Mouse (Mus musculus) cerebellum, adult 18-20 months (tissue): ENCODE results near the gene Kncn.

Experiments used
- DNase-seq, 2 experiments: peaks; one replicate each; pipeline ENCODE4 v3.0.0; 2021

Kncn gene

DNA sequence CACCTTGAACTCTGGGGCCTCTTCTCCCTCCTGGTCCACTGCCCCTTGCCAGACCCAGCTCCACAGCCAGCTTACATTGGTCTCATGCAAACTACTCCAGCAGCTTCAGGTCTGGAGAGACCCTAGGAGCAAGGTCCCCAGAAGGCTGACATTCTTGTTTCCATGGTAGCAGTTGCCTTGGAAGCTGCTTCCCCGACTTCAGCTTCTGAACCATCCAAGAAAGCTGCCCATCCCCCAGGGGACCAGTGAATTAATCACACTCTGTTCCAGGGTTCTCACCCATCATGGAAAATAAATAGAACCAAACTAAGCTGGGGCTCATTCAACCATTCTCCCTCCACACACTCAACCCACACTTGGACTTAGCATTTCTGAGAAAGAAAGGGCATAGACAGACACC is 3.0 kb upstream of the Kncn start:
- no peak for DNase-seq

DNA sequence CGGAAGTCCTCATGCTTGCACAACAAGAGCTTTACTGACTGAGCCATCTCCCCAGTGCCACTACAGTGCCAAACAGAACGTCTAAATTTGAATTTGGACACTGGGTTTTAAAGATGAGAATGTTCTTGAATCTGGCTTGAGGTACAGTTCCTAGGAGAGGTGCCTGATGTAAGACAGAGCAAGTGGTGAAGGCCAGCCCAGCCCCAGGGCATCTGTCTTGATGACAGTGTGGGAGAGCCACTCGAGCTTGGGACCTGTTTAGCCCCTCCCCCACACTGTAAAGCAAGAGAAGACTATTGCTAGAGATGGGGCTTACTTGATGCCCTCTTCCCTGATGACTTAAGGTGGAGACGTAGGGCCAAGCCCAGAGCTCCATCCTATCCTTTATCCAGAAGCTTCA is 2.0 kb upstream of the Kncn start:
- DNase-seq, result no peak

DNA sequence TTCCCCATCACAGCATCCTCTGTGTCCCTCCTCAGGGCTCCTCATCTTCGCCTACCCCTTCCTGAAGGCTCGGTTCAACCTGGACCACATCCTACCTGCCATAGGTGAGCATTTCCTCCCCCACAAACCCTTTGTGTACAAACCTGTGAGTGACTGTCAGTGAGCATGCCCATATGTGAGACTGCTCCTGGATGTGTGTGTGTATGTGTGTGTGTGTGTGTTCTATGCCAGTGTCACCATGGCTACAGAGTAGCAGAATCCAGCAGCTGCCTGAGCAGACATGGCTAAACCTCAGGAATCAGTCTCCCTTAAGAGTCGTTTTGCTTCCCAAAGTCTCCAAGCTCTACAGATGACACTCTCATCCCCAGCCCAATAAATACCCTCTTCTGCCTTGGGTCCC is 1.6 kb downstream of the Kncn start:
- no peak for DNase-seq

DNA sequence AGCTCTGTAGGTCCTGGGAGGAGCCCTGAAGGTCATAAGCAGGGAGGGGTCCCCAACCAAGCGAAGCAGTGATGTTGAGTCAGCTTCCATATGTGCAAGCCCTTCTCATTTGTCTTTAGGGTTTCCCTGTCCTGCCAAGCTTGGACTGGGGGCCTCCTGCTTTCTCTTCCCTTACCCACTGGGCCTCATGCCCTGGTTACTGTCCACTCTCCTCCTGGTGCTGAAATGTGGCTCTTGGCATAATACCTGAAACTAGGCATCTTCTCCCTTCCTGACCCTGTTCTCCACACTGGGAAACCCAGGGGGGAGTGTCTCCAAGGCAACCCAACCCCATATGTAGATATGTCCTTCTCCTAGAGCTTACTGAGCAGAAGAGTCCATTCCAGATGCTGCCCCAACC is 2.7 kb downstream of the Kncn start:
- no peak for DNase-seq

DNA sequence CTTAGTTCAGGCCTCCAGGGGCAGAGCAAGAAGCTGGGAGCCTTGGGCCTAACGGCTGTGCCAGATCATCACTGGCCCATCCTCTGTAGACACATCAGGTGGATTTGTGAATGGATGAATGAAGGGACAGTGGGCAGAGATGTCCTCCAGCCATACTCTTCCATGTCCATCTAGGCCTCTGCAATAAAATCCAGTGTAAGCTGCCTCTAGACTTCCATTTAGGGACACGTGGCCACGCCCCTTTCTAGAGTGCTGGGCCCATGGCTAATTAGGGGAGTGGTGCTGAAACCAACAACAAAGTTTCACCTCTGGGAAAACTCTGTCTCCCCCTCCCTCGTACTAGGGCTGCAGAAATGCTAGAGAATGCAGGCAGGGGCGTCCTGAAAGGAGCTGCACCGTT is 5.9 kb downstream of the Kncn start:
- no peak for DNase-seq

DNA sequence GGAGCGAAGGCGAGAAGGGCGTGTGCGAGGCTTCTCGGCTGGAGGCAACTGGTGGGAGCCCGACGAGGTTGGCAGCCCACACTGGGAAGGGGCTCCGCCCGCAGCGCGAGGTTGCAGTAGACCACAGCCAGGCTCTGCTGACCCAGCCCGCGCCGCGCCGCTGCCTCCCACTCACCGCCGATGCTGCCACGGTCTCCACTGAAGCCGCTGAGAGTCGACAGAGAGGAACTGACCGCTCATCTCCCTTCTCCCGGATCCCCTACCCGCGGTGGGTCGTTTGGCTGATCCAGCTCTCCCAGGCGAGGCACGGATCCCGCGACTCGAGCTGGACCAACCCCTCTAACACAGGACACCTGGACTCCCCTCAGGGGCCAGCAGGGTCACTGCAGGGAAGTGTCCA is 6.4 kb downstream of the Kncn start, which contains the start of gene 6430628N08Rik:
Gene 6430628N08Rik (plus strand): TSS at position 113 of the 400 bp plus-strand sequence.
- DNase-seq, result no peak

DNA sequence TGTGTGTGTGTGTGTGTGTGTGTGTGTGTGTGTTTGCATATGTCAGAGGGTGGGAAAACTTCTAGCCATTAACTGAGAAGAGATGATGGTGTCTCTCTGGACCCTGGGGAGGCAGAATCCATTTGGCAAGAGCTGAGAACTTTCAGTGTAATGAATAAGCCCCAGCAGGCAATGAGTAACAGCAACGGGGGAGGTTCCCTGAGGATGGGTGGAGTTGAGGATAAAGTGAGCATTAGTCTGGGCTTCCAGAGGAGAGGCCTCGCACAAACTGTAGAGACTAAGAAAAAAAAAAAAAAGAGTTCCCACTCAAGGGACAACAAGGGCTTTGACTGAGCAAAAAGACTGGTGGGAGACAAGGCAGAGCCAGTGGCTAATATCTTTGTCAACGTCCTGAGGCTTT is 10.1 kb downstream of the Kncn start:
- DNase-seq, result no peak

DNA sequence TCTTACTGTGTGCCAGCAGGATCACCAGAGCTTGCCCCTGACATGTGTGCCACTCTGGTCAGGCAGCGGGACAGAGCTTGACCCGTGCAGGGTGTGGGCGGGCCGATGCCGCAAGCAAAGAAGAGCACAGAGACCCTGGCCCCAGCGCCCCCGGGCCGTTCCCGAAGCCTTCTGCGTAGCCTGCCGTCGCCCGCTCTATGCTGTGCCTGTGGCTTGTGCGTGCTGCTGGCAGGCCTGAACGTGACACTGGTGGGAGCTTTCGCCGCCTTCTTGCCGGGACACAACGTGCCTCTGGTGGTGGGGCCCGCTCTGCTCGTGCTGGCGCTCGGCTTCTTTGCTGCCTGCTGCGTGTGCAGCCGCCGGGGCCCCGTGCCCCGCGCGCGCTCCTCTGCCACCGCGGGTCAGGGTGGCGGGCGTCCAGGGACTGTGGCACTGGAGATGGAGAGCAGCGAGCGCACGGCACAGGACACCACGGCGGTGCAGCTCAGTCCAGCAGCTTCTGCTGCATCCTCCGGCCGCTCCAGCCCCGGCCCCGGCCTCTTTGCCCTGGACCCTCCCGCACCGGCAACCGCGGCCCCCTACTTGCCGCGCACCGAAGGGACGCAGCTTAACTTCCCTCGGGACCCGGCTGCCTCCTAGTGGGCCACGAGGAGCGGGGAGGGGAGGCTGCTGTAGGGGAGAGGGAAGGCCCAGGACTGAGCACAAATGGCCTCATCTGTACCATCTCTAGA is 13.9 kb downstream of the Kncn start:
- DNase-seq, result no peak

DNA sequence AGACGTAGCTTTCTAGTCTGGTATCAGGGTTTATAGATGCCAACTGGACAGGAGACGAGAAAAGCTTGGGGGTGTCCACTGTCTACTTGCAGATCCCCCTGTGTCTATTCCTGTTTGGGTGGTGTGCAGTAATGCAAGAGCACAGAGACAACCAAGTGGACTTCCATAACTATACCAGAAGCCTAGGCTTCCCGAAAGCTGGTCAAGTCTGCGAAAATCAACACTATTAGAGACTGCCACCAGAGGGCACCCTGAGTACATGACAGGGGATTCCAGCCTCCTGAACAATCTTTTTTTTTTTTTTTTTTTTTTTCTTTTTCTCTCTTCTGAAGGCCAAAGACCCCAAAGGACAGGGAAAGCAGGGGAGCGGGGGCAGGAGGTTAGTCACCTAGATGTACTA is 18.6 kb downstream of the Kncn start:
- DNase-seq, result peak; percentile 79 to 82

DNA sequence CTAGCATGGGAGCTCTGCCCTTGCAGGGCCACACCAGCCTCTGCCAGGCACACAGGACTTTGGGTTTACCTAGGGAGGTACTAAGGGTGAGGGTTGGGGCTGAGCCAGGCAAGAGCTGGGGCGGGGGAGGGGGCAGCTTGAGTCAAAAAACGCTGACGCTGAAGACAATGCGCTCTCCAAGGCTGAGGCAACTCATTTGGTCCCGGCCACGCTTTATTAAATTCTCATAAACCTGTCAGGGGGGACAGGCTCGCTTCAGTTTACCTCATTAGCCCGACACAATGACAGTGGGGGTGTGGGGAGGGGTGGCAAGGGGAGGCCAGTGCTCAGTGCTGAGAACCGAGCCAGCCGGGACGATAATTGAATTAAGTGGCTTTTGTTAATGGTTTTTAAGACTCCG is 20.2 kb downstream of the Kncn start:
- DNase-seq, result no peak

DNA sequence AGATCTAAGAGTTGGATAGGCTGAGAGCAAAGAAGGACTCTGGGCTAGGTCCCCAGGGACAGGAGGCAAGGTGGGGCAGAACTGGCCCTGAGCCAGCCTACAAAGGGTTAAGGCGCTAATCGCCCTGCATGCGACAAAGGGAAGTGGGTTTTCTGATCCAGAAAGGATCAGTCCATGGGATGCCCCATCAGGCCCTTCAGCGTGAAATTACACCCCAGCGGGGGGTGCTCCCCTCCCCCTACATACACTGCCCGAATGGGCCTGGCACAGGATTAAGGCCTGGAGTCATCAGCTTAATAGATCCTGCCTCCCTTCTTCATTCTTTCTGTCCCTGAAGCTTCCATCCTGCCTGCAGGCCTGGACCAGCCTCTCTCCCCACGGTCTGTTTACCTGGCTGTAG is 21.5 kb downstream of the Kncn start:
- DNase-seq, result no peak

DNA sequence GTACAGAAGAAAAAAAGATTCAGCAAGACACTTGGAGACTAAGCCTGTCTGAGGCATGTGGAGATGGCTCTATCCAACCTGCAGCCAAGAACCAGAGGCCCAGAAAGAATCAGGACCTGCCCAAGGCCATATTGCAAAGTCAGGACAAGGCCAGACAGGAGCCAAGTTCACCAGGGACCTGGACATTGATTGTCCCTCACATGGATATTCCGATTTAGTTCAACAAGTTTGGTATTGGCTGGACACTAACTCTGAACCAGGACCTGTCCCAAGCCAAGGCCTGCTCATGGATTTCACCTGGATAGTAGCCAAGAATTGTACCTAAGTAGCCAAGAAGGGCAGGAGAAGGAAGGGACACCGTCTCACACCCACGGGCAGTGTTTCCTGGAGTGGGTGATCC is 22.6 kb downstream of the Kncn start:
- no peak for DNase-seq

DNA sequence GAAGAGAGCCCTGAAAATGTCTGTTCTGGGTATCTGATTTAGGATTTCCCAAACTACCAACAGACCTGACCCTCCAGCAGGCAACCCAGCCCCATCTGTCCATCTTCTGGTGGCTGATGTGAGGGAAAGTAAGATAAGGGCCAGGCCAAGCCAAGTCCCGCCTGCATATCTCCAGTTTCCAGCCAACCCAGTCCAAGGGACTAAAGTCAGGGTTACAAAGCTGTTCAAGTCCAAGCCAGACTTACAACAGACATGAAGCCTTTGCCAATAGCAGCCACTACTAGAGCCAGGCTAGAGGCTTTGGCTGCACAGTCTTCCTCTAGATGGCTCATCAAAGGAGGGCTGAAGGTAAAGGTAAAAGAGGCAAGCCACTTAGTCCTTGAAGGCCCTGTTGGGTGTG is 23.8 kb downstream of the Kncn start:
- DNase-seq, result no peak

DNA sequence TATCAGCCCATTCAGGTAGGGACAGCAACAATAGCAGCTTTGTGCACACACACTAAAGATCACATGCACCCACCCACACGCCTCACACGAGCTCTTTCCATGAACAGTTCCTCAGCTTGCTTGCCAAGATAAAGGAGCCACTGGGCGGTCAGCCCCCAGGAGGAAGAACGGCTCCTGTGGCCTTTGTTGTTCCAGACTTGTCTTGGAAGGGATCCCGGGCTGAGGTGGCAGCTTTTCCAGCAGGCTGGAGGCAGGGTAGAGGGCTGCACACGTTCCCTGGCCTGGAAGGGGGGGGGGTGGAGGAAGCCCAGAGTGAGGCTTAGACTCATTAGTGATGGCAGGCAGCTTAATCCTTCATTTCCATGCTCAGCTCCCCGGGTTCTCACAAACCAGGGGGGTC is 24.4 kb downstream of the Kncn start:
- no peak for DNase-seq

DNA sequence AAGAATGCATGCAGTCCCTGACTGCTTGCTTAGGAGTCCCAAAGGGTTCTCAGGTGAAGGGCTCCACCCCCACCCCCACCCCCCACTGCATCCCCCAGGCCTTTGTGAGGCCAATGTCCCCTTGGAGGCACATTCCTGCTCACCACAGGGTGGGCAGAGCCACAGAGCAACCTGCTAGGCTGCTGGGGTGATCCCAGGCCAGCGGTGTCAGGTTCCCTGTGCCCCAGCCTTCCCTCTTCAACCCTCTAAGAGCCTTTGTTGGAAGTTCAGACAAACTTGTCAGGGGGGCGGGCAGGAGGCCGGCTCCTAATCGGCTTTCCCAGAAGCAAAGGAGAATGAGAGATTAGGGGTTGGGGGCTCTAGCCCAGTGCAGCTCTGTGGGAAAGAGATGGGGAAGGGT is 27.4 kb downstream of the Kncn start:
- DNase-seq, result no peak

DNA sequence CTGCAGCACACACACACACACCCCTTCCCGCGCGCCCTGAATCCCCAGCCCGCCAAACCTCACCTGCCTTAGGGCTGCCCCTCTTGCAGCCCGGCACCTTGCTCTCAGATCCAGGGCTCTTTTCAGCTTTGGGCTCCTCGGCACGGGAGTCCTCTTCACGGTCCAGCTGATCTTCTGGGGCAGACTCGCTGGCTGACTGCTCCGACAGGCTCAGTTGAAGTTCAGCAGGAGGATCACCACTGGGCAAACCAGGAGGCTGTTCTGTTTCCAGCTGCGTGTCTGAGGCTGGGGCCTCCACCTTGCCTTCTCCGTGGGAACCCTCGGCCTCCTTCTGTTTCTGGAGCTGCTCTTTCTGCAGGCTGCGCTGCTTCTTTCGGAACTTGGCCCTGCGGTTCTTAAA is 35.7 kb downstream of the Kncn start:
- no peak for DNase-seq

DNA sequence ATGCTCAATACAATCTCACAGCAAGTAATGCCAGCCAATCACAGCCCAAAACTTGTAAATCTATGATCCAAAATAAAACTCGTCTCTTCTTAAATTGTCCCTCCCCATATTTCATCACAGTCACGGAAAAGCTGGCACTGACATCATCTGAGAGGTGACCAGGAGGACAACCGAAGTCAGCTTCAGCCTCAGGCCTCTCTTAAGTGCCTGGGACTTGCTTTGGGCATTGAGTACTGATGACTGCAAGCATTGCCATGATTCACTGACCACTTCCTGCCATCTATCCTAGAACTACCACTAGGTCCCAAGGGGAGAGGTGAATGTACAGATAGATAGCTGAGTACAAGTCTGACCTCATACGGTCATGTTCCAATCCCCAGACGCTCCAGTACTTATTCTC is 38.5 kb downstream of the Kncn start:
- no peak for DNase-seq

DNA sequence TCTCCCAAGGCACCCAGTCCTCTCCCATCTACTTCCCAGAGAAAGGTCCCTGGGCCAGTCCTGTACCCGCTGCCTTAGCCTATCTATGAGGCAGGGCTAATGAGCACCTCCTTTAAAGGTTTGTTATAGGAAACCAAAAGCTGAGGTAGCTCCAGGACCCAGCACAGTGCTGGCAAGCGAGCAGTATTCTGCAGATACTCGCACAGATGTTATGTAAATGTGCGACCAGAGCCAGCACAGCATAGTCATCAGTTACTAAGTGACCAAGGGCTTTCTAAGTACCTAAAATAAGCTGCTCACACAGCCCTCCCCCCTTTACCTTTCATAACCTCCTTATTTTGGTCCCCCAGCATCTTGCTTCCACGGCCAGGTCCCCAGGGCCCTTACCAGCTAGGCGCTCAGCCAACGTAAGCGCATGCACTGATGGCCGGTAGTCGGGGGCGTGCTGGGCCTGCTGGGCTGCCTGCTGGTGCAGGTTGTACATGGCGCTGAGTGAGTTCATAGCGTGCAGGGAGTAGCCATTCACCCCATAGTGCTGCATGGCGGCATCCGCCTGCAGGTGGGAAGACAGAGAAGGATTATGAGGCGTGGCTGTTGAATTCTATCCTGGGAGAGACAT is 39.2 kb downstream of the Kncn start:
- no peak for DNase-seq

DNA sequence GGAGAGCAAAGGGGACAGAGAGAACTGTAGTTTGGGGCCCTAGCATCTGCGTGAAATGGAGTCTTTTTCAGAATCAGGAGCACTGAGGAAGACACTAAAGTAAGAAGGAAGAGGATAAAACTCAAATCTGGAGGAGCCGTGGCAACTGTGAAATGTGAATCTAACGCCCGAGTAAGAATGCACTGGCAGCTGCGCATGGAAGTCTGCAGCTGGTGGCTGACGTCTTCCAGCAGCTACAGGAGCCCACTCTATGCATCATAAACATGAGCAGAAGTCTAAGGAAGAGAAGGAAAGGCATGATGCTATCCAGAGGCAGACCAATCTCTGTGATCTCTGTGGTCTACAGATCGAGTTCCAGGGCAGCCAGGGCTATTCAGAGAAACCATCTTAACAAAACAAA is 43.4 kb downstream of the Kncn start:
- no peak for DNase-seq

DNA sequence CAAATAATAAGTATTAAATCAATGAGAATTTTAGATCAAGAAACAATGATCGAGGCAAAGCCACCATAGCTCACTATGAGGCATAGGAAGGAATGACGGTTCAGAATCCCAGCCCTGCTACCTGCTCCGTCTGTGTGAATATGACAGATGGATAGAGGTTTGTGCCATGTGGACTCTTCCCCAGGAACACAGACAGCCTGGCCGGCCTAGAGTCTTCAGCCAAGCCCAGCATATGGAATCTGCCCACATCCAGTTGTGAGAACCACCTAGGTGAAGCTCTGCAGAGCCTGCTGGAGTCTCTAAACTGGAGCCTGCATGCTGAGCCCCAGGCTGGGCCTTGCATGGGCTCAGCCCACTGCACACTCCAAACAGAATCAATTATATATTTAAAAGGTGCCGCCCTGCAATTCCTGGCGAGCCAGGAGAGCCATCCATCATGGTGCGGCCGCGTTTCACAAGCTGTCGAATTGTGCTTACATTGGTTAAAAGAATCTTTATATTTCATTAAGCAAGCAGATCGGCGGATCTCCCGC is 47.4 kb downstream of the Kncn start:
- no peak for DNase-seq

DNA sequence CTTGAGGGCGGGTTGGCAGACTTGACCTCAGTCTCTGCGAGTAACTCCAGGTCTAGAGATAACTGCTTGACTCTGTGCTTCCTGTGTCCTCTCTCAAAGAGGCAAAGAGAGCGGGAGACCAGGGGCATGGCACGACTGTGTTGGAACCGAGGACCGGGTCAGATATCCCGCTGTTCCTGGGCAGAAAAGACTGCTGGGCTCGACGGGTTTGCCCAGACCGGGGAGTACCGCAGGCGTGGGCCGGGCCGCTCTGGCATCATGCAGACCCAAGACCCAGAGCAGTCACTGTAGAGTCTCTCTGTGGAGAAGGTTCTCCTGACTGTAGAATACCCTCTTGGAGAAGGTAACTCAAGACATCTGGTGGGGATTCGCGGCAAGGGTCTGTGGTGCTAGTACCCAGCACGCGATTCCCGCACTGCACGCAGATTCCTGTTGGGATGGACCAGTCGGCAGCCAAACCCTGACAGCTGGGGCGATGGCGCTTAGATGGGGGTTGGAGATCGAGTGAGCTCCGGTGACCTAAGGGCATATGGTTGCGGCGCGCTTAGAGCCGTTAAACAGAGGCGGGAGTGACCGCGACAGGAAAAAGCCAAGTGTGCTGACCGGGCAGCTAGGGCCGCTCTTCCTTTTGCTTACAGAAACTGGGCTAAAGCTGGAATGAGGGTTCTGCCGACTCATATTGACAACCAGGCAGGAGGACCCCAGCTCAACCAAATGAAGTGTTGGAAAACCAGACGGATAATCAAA is 51.8 kb downstream of the Kncn start:
- peak in 1 of 2 experiments; percentile 9 for DNase-seq

DNA sequence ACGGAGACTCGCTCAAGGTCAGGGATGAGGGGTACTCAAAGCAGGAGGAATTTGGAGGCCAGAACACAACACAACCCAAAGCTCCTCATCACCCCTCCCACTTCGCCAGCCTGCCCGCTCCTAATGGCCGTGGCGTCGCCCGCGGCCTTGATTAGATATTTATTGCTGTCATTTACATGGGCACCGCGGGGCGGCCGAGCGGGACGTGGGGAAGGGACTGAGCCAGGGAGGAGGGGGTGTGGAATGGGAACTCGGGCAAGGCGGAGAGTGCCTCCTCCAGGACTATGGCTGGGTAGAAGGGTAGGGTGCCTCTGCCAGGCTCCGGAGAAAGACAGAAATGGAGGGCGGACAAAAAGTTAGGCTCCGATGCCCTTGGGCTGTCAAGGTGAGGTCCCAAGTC is 52.4 kb downstream of the Kncn start:
- DNase-seq, result no peak

DNA sequence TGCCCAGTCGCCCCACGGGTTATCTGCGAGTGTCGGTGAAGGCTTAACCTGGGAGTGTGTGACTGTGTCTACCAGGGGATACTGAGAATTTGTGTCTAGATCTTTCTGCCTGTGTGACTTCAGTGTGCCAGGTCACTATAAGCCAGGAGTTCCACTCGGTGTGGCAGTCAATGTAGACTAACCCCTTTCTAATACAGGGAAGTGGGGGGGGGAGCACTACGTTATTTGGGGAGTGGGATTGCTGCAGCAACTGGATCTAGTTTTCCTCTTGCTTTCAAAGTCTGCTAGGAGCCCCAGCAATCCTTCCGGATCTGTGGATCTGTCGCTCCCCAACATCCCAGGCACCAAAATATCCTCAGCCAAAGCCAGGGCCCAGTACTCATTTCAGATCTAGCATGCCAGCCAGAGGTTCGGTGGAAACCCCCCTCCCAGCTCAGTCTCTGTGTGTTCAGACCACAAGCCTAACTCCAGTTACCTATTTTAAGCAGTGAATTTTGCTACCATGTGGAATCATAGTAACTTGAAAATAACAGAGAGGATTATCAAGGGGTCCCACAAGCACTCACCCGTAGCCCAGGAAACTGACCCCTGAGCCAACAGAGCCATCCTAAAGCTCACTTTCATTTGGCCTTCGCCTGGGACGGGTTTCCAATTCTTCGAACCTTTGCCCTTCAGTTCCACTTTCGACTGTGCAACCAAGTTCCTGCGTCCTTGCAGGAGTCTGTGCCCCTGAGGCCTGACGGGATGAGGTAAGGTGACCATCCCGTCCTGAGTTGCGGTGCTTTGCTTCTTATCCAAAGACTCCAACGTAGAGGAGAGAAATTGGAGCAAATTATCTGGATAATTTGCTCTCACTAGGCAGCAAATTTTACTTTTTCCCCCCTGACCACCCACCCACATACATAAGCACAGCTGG is 53.1 kb downstream of the Kncn start:
- no peak for DNase-seq
